Mouse (Mus musculus) adrenal gland, adult (tissue): ENCODE results near the gene Opcml.

Experiments
- DNase-seq, 2 experiments: peaks; one replicate each; pipeline ENCODE4 v3.0.0; 2022 to 2023; ENCODE audit warnings: low spot score in 1 of 2; ENCODE audit not compliant: inconsistent age in 2 of 2

Gene Opcml

DNA sequence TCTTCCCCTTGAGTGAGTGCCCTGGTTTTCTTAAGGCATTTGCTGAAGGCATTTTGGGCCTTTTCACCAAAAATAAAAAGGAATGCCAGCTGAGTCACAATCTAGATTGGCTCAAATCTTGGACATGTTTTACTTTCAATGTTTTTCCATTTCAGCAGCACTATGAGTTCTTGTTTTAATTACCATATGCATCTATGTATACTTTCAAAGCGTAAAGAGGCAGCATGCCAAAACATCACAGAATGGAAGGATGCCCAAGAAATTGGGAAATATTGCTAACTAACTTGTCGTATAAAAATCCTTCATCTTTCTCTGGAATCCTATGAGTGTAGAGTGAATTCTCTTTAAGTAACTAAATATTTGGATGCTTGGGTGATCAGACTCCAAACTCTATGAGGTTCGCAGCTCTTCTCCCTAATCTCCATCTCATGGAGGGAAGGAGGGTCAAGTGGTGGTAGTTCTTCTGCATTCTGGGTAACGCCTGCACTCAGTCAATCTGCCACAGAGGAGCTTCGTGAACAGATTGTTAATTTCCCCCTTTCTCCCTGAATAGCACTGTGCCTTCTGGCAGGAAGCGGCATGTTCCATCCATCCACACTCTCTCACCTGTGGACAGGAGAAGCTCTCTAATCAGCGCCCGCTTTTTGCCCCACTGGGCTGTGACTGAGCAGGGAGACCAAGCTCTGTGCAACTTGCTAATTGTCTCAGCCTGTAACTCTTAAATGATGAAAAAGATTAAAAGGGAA lies 435.4 kb downstream of the Opcml start:
- DNase-seq, result no peak

GRCm38 (mm10) chr9:28226570-28226951 lies 436.0 kb downstream of the Opcml start:
- DNase-seq, result no peak

DNA sequence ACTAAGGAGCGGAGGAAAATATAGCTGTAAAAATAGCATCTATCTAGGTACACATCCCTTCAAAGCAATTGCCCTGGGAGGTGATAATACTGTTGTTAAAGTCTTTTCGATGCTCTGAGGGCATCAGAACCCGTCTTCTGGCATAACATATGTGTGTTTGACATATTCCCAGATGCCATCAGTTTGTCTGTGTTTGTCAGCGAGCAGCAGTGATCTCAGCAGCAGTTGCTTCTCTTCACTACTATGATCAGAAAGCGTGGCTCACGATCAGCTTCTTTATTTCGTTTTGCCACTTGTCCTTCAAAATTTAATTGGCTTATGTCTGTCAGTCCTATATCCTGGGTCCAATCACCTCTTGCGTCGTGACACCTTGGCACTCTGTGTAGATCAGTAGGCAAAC lies 447.9 kb downstream of the Opcml start:
- DNase-seq, result no peak

DNA sequence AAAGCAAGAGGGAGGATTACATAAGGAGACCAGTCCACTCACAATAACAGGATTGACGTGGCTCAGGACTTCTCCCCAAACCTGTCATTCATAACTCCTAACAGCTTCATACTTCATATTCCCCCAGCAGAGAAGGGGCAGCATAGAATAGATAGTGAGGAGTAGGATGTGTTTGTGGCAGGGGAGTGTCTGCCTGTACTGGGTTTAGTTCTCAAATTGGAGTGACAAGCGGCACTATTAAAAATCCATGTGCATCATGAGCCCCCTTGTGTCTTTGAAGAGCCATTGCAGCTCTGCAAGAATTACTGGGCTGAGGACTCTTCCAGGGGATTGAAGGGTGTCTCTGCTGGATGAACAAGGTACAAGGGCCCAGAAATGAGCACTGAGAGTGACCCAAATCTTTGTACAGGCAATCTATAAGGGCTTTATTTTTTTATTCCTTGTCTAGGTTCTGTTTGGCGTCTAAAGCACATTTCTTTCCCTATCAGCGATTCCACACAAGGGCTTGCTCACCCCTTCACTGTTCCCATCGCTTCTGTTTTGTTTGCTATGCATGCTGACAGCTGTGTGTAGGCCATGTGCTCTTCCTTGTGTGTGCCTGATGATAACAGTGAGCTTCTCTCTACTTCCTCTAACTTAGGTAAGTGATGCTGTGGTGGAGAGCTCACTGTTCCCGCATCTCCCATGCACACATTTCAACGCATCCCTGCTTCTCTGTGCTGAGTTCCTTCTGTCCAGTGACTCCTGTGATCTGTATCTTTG lies 457.3 kb downstream of the Opcml start:
- peak in 1 of 2 experiments; percentile 54 for DNase-seq

DNA sequence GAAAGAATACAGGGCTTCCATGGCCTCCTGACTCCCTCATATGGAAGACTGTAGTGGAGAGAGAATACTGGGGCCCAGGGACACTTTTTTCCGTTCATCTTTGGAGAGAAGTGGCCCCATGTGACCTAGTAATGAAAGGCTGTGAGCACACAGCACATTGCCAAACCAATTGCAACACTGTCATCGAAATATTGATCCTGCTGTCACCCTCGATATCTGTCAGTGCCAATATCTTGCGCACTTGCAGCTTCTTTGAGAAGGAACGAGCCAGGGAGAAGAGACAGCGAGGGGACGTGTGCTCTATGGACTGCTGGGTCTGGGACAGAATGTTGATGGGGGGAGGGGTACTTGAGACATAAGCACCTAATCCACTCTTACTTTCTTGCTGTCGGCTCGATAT lies 460.8 kb downstream of the Opcml start:
- DNase-seq, result no peak

DNA sequence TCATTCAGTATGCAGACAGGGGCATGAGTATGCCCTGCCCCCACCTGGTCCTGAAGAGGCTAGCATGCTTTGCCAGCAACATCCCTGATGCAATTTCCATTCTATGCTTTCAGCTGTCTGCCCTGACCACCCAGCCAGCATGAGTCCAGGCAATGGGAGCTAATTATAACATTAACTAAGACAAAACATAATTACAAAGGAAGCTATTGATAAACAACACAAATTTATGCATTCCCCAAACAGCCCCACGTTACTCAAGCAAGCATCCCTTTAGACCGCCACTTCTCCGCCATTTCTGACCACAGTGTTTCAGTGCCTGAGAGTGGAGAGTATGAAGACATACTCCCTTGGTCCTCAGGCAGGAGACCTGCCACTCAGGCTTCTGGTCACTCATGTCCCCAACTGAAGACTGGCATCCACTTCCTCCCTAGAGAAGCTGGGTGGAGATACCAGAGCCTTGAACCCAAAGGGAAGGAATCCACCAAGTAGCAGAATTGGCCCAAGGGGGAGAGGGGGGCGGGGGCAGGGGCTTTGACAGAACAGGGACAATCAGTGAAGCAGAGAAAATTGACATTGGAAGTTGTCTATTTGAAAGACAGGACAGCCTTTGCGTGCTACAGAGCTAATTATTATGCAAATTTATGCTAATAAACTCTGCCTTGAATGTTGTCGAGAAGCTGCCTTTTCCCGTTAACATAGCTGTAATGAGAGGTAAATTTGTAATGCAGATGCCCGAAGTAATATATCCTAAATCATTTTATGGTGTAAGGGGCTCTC lies 464.7 kb downstream of the Opcml start:
- DNase-seq, result no peak

DNA sequence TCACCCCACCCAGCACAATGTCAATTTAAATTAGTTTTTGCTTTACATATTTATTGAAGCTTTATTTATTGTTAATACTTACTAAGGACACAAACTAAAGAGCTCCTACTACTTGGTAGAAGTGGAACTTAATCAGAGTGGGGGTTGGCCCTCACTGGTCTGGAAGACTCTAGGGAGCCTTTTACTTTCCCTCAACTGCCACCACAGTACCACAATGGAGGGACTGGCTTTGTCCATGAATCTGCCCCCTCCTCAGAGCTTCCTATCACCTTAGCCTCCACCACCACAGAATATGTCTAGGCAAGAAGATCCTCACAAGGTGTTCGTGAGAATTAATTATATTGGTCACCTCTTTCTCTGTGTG lies 465.3 kb downstream of the Opcml start:
- DNase-seq, result no peak

DNA sequence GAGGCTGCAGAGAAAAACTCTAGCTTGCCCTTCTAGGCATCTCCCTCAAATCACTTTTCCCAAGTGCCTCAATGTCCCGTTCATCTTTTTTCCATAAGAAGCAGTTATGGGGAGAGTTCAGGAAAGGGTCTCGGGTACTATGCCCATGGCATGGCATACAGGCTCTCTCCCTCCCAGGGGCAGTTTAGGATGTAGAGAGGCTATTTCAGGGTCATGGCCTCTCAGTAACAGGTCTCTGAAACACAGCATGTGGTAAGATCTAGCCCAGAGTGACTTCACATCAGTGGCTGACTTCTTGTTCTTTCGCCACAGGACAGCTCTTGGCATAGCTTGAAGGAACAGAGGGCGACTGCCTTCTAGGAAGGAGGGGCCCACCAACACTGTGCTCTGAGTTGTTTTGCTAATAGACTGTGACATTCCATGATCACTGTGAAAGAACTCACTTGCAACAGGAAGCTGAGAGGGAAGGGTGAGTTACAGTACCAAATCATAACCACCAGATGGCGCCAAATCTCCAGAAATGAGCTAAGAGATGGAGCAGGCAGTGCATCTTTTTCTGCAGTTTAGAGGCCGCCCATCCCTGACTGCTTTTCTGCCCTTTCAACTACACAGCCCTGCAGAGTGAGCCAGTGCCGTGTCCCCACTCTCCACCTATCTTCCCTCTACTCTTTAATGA lies 470.6 kb downstream of the Opcml start:
- peak; percentile 73 to 91 for DNase-seq

DNA sequence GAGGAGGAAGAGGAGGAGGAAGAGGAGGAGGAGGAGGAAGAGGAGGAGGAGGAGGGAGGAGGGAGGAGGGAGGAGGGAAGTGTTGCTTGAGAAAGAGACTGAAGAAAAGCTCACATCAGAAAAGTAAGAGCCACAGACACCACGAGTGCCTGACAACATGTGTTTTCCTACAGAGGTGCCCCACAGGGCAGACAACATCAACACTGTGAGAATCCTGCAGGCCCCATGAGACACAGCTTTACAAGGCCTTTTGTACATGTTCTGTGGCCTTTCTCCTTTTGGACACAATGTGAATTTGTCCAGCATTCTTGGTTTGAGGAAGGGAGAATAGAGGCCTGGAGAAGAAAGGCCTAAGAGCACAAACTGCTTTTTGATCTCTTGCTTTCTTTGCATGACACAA lies 471.4 kb downstream of the Opcml start:
- no peak for DNase-seq

GRCm38 (mm10) chr9:28262896-28263295 lies 472.3 kb downstream of the Opcml start:
- DNase-seq, result no peak

DNA sequence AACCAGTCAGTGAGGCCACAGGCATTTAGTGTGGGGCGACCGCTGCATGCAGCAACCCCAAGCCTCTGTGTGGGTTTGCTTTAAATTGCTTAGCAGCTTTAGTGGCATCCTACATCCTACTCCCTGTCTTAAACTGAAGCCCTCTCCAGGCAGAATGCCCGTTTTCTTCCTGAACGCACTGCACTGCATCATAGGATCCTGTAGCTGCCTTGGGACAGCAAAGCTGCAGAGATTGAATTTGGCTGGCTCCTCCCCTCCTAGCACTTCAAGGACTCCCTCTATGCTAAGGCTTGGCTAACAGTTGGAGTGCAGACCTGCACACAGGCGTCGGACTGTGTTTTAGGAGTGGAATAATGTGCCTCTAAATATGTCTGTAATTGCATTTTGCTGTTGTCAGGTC lies 474.2 kb downstream of the Opcml start:
- peak in 1 of 2 experiments; percentile 61 for DNase-seq

GRCm38 (mm10) chr9:28273816-28274215 lies 483.2 kb downstream of the Opcml start:
- DNase-seq, result no peak

DNA sequence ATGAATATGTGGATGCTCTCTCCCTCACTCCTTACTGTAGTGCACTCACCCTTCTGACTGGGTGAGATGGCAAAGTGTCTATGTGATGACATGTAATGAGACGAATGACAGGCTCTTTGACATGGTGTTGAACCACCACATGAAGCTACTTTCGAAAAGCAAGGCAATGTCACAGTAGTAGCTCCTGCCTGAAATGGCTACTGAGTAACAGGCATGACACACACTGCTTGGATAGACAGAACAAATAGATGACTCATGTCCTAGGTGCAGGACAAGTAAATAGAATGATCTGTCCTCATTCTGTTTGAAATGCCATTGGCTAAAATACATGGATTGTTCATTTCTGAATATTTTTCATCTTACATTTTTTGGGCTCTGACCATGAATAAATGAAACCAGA lies 488.0 kb downstream of the Opcml start:
- peak in 1 of 2 experiments; percentile 68 for DNase-seq

- DNase-seq, result no peak
Observed at GRCm38 (mm10) chr9:28281025-28281424, 490.4 kb downstream of the Opcml start.

- DNase-seq, result no peak
Observed at GRCm38 (mm10) chr9:28281571-28281970, 491.0 kb downstream of the Opcml start.

DNA sequence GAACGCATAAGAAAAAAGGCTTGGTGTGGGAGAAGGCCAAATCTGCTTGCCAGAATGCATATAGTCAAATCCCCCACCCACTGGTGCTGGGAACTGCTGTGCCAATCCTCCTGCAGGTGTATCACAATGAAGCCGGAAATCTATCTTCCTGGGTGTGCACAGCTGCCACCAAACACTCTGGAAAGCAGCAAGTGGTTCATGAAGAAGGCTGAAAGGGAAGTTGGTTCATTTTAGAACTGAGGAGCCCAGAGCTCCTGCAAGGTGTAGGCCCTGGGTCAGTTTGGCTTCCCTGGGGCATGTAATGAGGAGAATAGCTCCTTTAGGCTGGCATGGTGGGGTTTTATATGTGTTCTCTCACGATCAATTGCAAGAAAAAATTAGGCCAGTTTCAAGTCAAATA lies 494.4 kb downstream of the Opcml start:
- no peak for DNase-seq

GRCm38 (mm10) chr9:28286384-28286783 lies 495.8 kb downstream of the Opcml start:
- DNase-seq, result peak in 1 of 2 experiments; percentile 70

DNA sequence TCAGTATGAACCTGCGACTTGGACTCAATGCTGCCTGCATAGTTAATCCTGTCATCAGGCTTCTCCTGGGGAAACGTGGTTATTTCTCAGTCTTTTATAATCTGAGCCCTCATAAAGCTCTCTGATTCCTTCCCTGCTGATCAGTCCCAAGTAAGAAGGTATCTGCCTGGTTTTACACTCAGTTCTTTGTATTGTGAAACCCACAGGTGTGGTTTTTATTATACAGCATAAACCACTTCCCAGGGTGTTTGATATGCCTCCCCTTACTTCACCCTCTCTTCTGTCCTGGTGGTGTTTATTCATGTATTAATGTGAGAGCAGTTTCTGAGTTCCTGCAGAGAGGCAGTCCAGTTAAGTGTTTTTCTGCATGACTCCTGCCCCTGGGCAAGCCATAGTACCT lies 496.9 kb downstream of the Opcml start:
- DNase-seq, result no peak

DNA sequence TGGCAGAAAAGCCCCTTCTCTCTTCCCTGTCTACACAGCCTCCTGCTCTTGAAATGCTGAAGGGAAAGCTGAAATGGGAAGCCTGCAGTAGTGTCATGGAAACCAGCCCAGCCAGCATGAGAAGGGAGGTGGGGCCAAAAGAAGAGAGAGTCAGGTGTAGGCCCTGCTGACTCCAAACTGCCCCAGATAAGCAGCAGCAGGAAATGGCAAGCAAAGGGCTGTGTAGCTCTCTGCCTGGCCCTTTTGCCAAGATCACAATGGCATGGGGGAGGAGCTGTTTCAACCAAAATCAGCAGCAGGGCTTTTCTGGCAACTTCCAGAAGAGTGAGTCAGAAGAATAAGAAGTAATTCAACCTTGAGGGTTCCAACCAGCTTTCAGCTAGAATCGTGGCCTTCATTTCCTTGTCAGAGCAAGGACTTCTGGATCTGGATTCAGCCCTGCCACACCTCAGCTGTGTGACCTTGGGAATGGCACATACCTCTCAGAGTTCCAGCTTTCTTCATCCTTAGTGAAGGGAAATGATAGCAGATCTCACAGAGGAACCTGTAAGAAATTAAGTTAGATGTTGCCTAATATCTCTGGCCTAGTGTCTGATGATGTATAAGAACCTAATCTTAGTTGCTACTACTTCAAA lies 499.2 kb downstream of the Opcml start:
- DNase-seq, result peak; percentile 86 to 94

DNA sequence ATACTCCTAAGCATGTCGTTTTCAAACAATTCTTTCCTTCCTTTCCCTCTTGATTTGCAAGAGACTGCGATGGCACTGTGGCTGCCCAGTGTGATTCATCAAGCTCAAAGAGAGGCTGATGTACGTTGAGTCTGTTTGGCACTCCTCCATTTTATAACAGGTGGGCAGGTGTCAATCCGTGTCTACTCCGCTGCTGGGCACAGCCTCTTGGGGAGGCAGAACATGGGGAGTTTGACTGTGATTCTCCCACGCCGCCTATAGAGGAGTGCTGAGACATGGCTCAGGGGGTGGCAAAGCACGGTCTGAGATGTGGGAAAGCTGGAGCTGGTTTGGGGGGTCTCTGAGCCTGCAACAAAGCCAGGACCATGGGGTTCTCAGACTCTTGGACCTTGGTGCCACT lies 513.1 kb downstream of the Opcml start:
- no peak for DNase-seq
